17 mouse cellular contexts compared by ENCODE assay signal in genomic region chr7:58772048-58772690, GRCm38 (mm10).
DNase-seq lines count a peak whose midpoint lies in the region; ATAC-seq and TF ChIP-seq lines count a peak whose summit lies in the region.
"Had no signal": no experiment of that assay in that cellular context is flagged by ENCODE, and none has a peak within 500 bp of the region (broad histone marks: within the 10 kb centered on the region; RNA-seq: fewer than 3 reads in every experiment).

No protein-coding gene starts in this region.

- peak overlapping the region; percentile 67; the same call in 1 of the 2 replicates for H3K27ac ChIP-seq in layer of hippocampus, adult 2 months
- peak overlapping the region; percentile 82 for H3K27ac ChIP-seq in embryonic fibroblast, embryonic 13.5 days (ENCODE audit: insufficient read depth, low read length)
- no peak overlapping the region for H3K27ac ChIP-seq in midbrain, embryonic 15.5 days
- H3K27ac ChIP-seq: forebrain, embryonic 13.5 days; liver, embryonic 12.5 days; macrophage; midbrain, embryonic 12.5 days had no signal

- TF ChIP-seq POLR2A in embryonic fibroblast, embryonic 13.5 days (IDR thresholded peaks at IDR 0.05; ENCODE audit: low read depth, low read length): no peak

- 90% methylated on average over 6 of the region's 6 CpGs for WGBS in midbrain, embryonic 15.5 days

- H3K9ac ChIP-seq in midbrain, embryonic 15.5 days: no peak overlapping the region
- H3K9ac ChIP-seq: forebrain, embryonic 13.5 days; liver, embryonic 12.5 days; midbrain, embryonic 12.5 days had no signal

- no peaks in the 10 kb centered on the region for H3K36me3 ChIP-seq in midbrain, embryonic 15.5 days (replicated peaks)
- H3K36me3 ChIP-seq: liver, embryonic 12.5 days; midbrain, embryonic 12.5 days had no signal

- DNase-seq in adrenal gland, postnatal 14 days: peak; percentile 45
- no peak for DNase-seq in adrenal gland, adult 2 months
- DNase-seq in layer of hippocampus, adult 2 months (ENCODE audit: low spot score in 2 of 2): no peak
- no peak for DNase-seq in layer of hippocampus, adult 11-12 months (ENCODE audit: low spot score)
- DNase-seq in lung, postnatal 14 days: peak; percentile 23
- no peak for DNase-seq in embryo, embryonic 11 days
- DNase-seq: adrenal gland, postnatal 36 days; cerebellum, adult 9-11 months; retina, postnatal 1 day had no signal

- no peak overlapping the region for H3K4me3 ChIP-seq in layer of hippocampus, adult 2 months
- H3K4me3 ChIP-seq in embryonic fibroblast, embryonic 13.5 days (ENCODE audit: insufficient read depth, low read length): no peak overlapping the region
- no peak overlapping the region for H3K4me3 ChIP-seq in midbrain, embryonic 15.5 days
- H3K4me3 ChIP-seq: forebrain, embryonic 13.5 days; liver, embryonic 12.5 days; midbrain, embryonic 12.5 days; myocyte had no signal

- no peak overlapping the region for H3K4me2 ChIP-seq in midbrain, embryonic 15.5 days
- H3K4me2 ChIP-seq: forebrain, embryonic 13.5 days; liver, embryonic 12.5 days; midbrain, embryonic 12.5 days had no signal

- TF ChIP-seq CTCF in layer of hippocampus, adult 2 months (conservative IDR thresholded peaks at IDR 0.05): no peak
- TF ChIP-seq CTCF in embryonic fibroblast, embryonic 13.5 days (IDR thresholded peaks at IDR 0.05; ENCODE audit: borderline replicate concordance, insufficient read depth, low read length): no peak

- no peaks in the 10 kb centered on the region for H3K27me3 ChIP-seq in midbrain, embryonic 15.5 days (replicated peaks)
- H3K27me3 ChIP-seq: CH12.LX; forebrain, embryonic 13.5 days; liver, embryonic 12.5 days; midbrain, embryonic 12.5 days had no signal

- no peaks in the 10 kb centered on the region for H3K9me3 ChIP-seq in midbrain, embryonic 15.5 days
- H3K9me3 ChIP-seq: forebrain, embryonic 13.5 days; liver, embryonic 12.5 days; midbrain, embryonic 12.5 days had no signal

- ATAC-seq in midbrain, embryonic 15.5 days (replicated peaks): no peak
- ATAC-seq: forebrain, embryonic 13.5 days; liver, embryonic 12.5 days had no signal

- H3K4me1 ChIP-seq in embryonic fibroblast, embryonic 13.5 days (ENCODE audit: control insufficient read depth, insufficient read depth, low read length): peaks cover 4% of the 10 kb centered on the region; the same call in 1 of the 2 replicates
- no peaks in the 10 kb centered on the region for H3K4me1 ChIP-seq in midbrain, embryonic 15.5 days
- H3K4me1 ChIP-seq: forebrain, embryonic 13.5 days; liver, embryonic 12.5 days; midbrain, embryonic 12.5 days had no signal

Comparison
In these comparisons a context has a peak if more than half of its experiments do, and no peak if none do; other contexts are left out.
1. DNase-seq: peak in adrenal gland, postnatal 14 days (single experiment) and lung, postnatal 14 days (single experiment); none in adrenal gland, adult 2 months (single experiment), layer of hippocampus, adult 2 months (0 of 2), layer of hippocampus, adult 11-12 months (single experiment) and embryo, embryonic 11 days (single experiment).